Mouse (Mus musculus): ENCODE data around the gene Nfrkb.
A peak's percentile ranks its signal among the peaks of the same experiment; 100 is the strongest.

The Nfrkb gene

DNA sequence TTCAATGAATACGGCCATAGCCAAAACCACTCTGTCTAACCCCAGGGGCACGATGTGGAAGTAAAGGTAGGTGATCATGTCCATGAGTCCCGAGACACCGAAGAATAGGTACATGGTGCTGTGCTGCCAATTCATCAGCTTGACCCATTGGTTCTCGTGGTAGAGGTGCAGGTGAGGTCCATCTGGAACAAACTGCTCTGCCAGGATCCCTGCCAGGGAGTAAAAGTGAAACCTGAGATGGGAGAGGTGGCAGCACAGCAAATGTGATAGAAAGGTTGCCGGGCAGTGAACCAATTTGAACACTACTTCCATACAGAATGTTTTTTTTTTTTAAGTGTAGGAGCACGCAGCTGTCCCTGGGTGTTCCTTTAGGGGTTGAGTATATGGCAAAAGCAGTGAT, 43.0 kb downstream of the Nfrkb start:
- no peak for DNase-seq (ENCODE audit: low read depth, low spot score)

- no peak for DNase-seq (ENCODE audit: low read depth, low spot score)
Measured at GRCm38 (mm10) chr9:31430011-31430410, 44.0 kb downstream of the Nfrkb start.

DNA sequence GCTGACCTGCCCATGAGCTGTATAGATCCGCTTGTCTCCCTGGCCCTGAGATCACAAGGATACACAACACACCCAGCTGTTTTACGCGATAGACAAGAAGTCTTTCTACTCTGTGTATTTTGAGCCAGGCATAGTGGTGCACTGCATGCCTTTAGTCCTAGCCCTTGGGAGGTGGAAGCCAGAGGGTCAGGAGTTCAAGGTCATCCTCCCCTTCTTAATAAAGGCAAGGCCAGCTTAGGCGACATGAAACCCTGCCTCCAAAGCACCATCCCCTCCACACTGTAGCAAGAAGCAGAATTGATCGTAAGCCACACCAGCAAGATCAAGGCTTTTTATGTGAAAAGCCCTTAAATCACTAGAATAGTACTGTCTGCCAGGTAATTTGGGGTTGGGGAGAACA, 45.8 kb downstream of the Nfrkb start:
- DNase-seq (ENCODE audit: low read depth, low spot score): peak; percentile 88

DNA sequence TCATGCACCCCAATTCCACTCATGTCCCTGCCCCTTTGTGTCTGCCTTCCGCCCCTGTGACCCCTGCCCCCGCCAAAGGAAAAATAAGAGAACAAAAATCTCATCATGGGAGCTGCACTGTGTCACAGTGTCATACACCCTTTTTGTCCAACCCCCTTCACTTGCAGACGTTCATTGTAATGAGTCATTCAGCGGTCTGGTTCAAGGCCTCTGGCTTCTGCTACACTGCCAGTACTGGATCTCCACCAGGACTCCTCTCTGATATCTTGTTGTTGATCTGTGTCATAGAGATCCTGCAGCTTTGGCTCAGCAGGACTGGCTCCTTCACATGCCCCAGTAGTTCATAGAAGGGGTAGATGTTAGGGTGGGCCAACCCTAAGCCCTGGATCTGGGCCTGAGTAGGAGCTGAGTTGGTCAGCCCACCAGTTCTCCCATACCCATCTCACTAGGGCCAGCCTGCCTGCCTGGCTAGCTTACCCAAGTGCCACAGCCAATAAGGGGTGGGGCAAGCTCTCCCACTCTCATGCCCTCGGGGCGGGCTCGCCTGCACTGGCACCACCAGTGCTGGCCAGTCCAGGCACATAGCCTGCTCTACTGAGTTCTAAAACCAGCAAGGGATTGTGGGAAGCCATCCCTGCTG, 46.5 kb downstream of the Nfrkb start:
- peak; percentile 41 for DNase-seq (ENCODE audit: low read depth, low spot score)

GRCm38 (mm10) chr9:31433431-31433830, 47.4 kb downstream of the Nfrkb start:
- no peak for DNase-seq (ENCODE audit: low read depth, low spot score)

DNA sequence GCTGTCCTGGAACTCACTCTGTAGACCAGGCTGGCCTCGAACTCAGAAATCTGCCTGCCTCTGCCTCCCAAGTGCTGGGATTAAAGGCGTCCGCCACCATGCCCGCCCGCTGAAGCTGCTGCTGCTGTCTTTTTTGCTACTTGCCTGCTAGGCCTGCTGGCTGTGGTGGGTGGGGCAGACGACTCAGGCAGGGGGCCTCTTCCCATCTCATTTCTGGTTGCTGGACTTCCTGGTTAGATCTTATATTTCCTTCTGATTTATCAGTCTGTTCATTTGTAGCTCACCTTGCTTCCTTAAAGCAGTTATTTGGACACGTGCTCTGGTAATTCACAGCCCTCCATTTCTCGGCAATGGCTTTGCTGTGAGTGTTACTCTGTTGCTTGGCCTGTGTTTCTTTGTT, 49.4 kb downstream of the Nfrkb start:
- DNase-seq (ENCODE audit: low read depth, low spot score): peak; percentile 62

- peak; percentile 66 for DNase-seq (ENCODE audit: low read depth, low spot score)
Measured at GRCm38 (mm10) chr9:31437861-31438260, 51.9 kb downstream of the Nfrkb start.

- peak; percentile 94 for DNase-seq (ENCODE audit: low read depth, low spot score)
Measured at GRCm38 (mm10) chr9:31438834-31439233, 52.8 kb downstream of the Nfrkb start.

- peak; percentile 92 for DNase-seq (ENCODE audit: low read depth, low spot score)
Measured at GRCm38 (mm10) chr9:31439341-31439740, 53.3 kb downstream of the Nfrkb start.

- DNase-seq (ENCODE audit: low read depth, low spot score): peak; percentile 85
Measured at GRCm38 (mm10) chr9:31440366-31440765, 54.4 kb downstream of the Nfrkb start.

DNA sequence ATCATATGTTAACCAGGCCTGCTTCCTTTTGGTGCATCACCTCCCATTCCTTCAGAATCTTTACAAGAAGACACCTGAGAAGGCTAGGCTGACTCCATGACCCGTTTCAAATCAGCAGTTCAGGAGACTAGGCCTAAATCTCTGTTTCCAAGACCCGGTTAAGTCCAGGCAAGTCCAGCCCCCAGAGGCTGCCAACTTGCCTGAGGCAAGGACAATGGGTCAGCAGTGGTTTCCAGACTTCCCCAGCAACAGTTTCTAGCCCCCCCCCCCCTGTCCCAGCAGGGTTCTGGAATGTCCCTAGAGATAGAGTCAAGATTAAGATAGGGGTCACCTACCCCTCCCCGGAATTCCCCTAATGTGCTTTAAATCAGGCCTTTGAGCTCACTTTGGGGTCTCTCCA, 55.5 kb downstream of the Nfrkb start:
- no peak for DNase-seq (ENCODE audit: low read depth, low spot score)

DNA sequence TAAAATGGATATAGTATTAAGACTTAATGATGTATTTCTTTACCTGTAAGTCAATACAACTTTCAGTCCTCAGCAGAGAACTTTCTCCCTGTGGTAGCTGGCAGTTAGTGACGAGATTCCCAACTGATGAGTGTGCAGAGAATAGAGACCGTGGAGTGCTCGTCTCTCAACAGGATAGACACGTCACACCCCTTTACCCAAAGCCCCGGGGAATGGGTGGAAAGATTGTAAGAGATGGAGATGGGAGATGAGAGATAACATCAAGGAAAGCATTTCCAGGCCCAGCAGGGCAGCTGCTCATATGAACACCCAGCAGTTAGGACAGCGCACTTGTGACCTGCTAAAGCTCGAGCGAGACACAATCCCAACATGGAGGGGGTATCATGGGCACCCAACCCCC, 58.2 kb downstream of the Nfrkb start:
- DNase-seq (ENCODE audit: low read depth, low spot score): no peak

DNA sequence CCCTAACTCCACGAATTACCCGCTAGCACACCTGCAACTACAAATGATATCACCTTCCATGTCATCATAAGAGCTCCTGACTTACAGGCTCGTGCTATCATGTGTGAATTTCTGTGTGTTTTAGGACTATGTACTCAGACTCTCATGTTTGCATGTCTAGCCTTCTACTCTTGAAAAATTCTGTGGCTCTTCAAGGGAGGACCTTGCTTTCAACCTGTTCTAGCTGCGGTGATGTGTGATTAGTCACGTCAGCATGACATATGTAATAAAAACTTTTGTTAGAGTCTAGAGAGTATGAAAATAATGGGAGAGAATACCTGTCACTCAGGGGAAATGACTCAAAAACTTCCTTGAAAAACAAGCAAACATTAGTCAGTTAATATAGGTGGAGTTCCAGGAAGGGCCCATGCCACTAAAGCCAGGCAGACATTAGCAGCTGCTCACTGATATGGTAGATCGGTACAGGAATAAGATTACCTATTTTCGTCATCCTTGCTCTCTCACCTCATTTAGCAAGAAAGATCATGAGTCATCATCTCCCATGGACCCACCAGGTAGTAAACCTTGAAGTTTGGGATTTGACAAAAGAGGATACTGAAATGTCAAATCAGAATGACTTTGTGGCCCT, 63.3 kb downstream of the Nfrkb start:
- DNase-seq (ENCODE audit: low read depth, low spot score): peak; percentile 61

- no peak for DNase-seq (ENCODE audit: low read depth, low spot score)
Measured at GRCm38 (mm10) chr9:31452166-31452565, 66.2 kb downstream of the Nfrkb start.

- no peak for DNase-seq (ENCODE audit: low read depth, low spot score)
Measured at GRCm38 (mm10) chr9:31454356-31454755, 68.4 kb downstream of the Nfrkb start.

GRCm38 (mm10) chr9:31463190-31463589, 77.2 kb downstream of the Nfrkb start:
- DNase-seq (ENCODE audit: low read depth, low spot score): no peak

GRCm38 (mm10) chr9:31463692-31464474, 77.9 kb downstream of the Nfrkb start, which contains the start of gene Tmem45b:
Tmem45b (minus strand) TSS chr9:31464462.
- DNase-seq (ENCODE audit: low read depth, low spot score): no peak
